In the genomic region with DNA sequence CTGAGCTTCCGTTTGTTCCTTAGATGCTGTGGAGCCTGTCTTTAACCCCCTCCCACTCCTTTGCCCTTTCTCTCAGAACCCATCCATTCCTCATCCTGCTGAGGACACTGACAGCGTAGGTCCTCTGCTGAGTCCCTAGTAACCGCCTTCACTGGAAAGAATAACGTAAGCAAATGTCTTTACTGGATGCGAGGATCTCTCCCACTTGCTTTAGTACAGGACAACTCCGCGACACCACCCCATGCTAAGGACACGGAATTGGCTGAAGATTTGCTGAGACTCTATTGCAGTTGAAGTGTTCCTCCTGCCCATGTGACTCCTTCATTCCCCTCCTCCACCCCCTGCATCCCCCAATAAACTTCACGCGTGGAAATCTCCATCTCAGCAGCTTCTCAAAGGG, we compare ENCODE assay signal across 22 mouse cellular contexts. TPM values are rescaled to one million over a fixed set of nuclear protein-coding genes. Genes with fewer than 3 reads are reported as not detected.
DNase-seq lines count a peak whose midpoint lies in the region; ATAC-seq and TF ChIP-seq lines count a peak whose summit lies in the region.
"Had no signal": no experiment of that assay in that cellular context is flagged by ENCODE, and none has a peak within 500 bp of the region (broad histone marks: within the 10 kb centered on the region; RNA-seq: fewer than 3 reads in every experiment).

No protein-coding gene starts in this region.

- ATAC-seq in hindbrain, postnatal 0 days = no peak
- no peak for ATAC-seq in hindbrain, embryonic 11.5 days (ENCODE audit: low FRiP score)
- no peak for ATAC-seq in kidney, embryonic 16.5 days (ENCODE audit: low FRiP score, low TSS enrichment)
- ATAC-seq in lung, postnatal 0 days = peak; percentile 51
- ATAC-seq: CD4-positive, CD25-positive, alpha-beta regulatory T cell, adult 4 months; forebrain, embryonic 14.5 days; forebrain, postnatal 0 days had no signal

- DNase-seq in hindbrain, postnatal 0 days (ENCODE audit: low spot score) = no peak
- no peak for DNase-seq in hindbrain, embryonic 11.5 days (ENCODE audit: low spot score)
- DNase-seq in kidney, postnatal 36 days = no peak
- DNase-seq in lung, postnatal 0 days (ENCODE audit: low spot score) = peak; percentile 72
- no peak for DNase-seq in lung, postnatal 36 days
- DNase-seq: cerebellum, adult 11 months; cerebellum, adult 2 months; cerebellum, adult 9-11 months; cerebellum, postnatal 25 days; forebrain, postnatal 0 days; gastrocnemius, adult 2 months; gastrocnemius, postnatal 14 days; heart, postnatal 10 days; heart, postnatal 36 days had no signal

- H3K4me1 ChIP-seq in hindbrain, postnatal 0 days (ENCODE audit: insufficient read depth, low read length) = peaks cover 7% of the 10 kb centered on the region; the same call in 1 of the 2 replicates
- peaks cover 2% of the 10 kb centered on the region; the same call in 1 of the 2 replicates for H3K4me1 ChIP-seq in hindbrain, embryonic 11.5 days (replicated peaks; ENCODE audit: control insufficient read depth, insufficient read depth, low read length)
- H3K4me1 ChIP-seq in kidney, embryonic 16.5 days (ENCODE audit: insufficient read depth, low read length) = peaks cover 19% of the 10 kb centered on the region
- peaks cover 7% of the 10 kb centered on the region; the same call in 1 of the 2 replicates for H3K4me1 ChIP-seq in lung, postnatal 0 days (ENCODE audit: insufficient read depth, low read depth, low read length)

- H3K27ac ChIP-seq in hindbrain, postnatal 0 days = no peak overlapping the region
- no peak overlapping the region for H3K27ac ChIP-seq in hindbrain, embryonic 11.5 days (ENCODE audit: low read depth, low read length)
- no peak overlapping the region for H3K27ac ChIP-seq in kidney, embryonic 16.5 days (ENCODE audit: low read length)
- H3K27ac ChIP-seq in lung, postnatal 0 days (ENCODE audit: low read length) = no peak overlapping the region
- H3K27ac ChIP-seq: embryonic facial prominence, embryonic 12.5 days; embryonic facial prominence, embryonic 15.5 days; gastrocnemius, adult 2 months; heart, embryonic 15.5 days; hindbrain, embryonic 13.5 days had no signal

- no peaks in the 10 kb centered on the region for H3K36me3 ChIP-seq in hindbrain, postnatal 0 days (ENCODE audit: insufficient read depth, low read length)
- no peaks in the 10 kb centered on the region for H3K36me3 ChIP-seq in hindbrain, embryonic 11.5 days (ENCODE audit: control insufficient read depth, insufficient read depth, low read length)
- no peaks in the 10 kb centered on the region for H3K36me3 ChIP-seq in kidney, embryonic 16.5 days (ENCODE audit: insufficient read depth, low read length)
- H3K36me3 ChIP-seq in lung, postnatal 0 days (ENCODE audit: insufficient read depth, low read length) = no peaks in the 10 kb centered on the region
- H3K36me3 ChIP-seq: embryonic facial prominence, embryonic 12.5 days; embryonic facial prominence, embryonic 15.5 days; heart, embryonic 12.5 days; heart, embryonic 15.5 days; hindbrain, embryonic 13.5 days had no signal

- H3K9ac ChIP-seq in hindbrain, postnatal 0 days (replicated peaks; ENCODE audit: low read length) = no peak overlapping the region
- H3K9ac ChIP-seq in hindbrain, embryonic 11.5 days (ENCODE audit: low read depth, low read length) = no peak overlapping the region
- H3K9ac ChIP-seq in kidney, embryonic 16.5 days (replicated peaks; ENCODE audit: low read length) = no peak overlapping the region
- H3K9ac ChIP-seq in lung, postnatal 0 days (replicated peaks; ENCODE audit: low read depth) = no peak overlapping the region
- H3K9ac ChIP-seq: embryonic facial prominence, embryonic 12.5 days; embryonic facial prominence, embryonic 15.5 days; forebrain, postnatal 0 days; heart, embryonic 12.5 days; heart, embryonic 15.5 days; hindbrain, embryonic 13.5 days had no signal

- 31% methylated on average over 10 of the region's 10 CpGs for WGBS in hindbrain, postnatal 0 days
- WGBS in hindbrain, embryonic 11.5 days = 51% methylated on average over 10 of the region's 10 CpGs
- 29% methylated on average over 10 of the region's 10 CpGs for WGBS in kidney, embryonic 16.5 days
- 36% methylated on average over 10 of the region's 10 CpGs for WGBS in lung, postnatal 0 days

- no peak overlapping the region for H3K4me3 ChIP-seq in hindbrain, postnatal 0 days (ENCODE audit: low read length)
- H3K4me3 ChIP-seq in hindbrain, embryonic 11.5 days (ENCODE audit: low read depth, low read length) = no peak overlapping the region
- H3K4me3 ChIP-seq in kidney, embryonic 16.5 days (ENCODE audit: low read length) = no peak overlapping the region
- H3K4me3 ChIP-seq in lung, postnatal 0 days (ENCODE audit: low read depth, low read length) = no peak overlapping the region
- H3K4me3 ChIP-seq: embryonic facial prominence, embryonic 12.5 days; embryonic facial prominence, embryonic 15.5 days; gastrocnemius, adult 2 months; heart, embryonic 12.5 days; heart, embryonic 15.5 days; hindbrain, embryonic 13.5 days had no signal

- no peaks in the 10 kb centered on the region for H3K27me3 ChIP-seq in hindbrain, postnatal 0 days (ENCODE audit: insufficient read depth, low read length)
- no peaks in the 10 kb centered on the region for H3K27me3 ChIP-seq in hindbrain, embryonic 11.5 days (ENCODE audit: control insufficient read depth, insufficient read depth, low read length)
- H3K27me3 ChIP-seq in kidney, embryonic 16.5 days (ENCODE audit: insufficient read depth, low read length) = 0 out of 2 replicates have a peak, but pooled peaks cover 7% of the 10 kb centered on the region
- 0 out of 2 replicates have a peak, but pooled peaks cover 3% of the 10 kb centered on the region for H3K27me3 ChIP-seq in lung, postnatal 0 days (replicated peaks; ENCODE audit: insufficient read depth, low read length)

- no peak for TF ChIP-seq EP300 in lung, postnatal 0 days (IDR thresholded peaks at IDR 0.05)

- TF ChIP-seq CTCF in hindbrain, postnatal 0 days (IDR thresholded peaks at IDR 0.05; ENCODE audit: low read depth) = no peak
- TF ChIP-seq CTCF in lung, postnatal 0 days (IDR thresholded peaks at IDR 0.05) = no peak

- H3K9me3 ChIP-seq in hindbrain, postnatal 0 days (ENCODE audit: low read length) = no peaks in the 10 kb centered on the region
- no peaks in the 10 kb centered on the region for H3K9me3 ChIP-seq in hindbrain, embryonic 11.5 days (ENCODE audit: control insufficient read depth, low read length)
- peaks cover 5% of the 10 kb centered on the region; the same call in 1 of the 2 replicates for H3K9me3 ChIP-seq in kidney, embryonic 16.5 days (ENCODE audit: low read length)
- H3K9me3 ChIP-seq in lung, postnatal 0 days (ENCODE audit: low read length) = no peaks in the 10 kb centered on the region
- H3K9me3 ChIP-seq: embryonic facial prominence, embryonic 15.5 days; heart, embryonic 15.5 days; hindbrain, embryonic 13.5 days had no signal

- peak overlapping the region; percentile 24; the same call in 1 of the 2 replicates for H3K4me2 ChIP-seq in hindbrain, postnatal 0 days (ENCODE audit: low read depth, low read length)
- no peak overlapping the region for H3K4me2 ChIP-seq in hindbrain, embryonic 11.5 days (replicated peaks; ENCODE audit: low read depth, low read length)
- H3K4me2 ChIP-seq in kidney, embryonic 16.5 days (replicated peaks; ENCODE audit: low read depth, low read length) = peak overlapping the region; percentile 17; the same call in 1 of the 2 replicates
- no peak overlapping the region for H3K4me2 ChIP-seq in lung, postnatal 0 days (replicated peaks; ENCODE audit: low read depth, low read length)
- H3K4me2 ChIP-seq: embryonic facial prominence, embryonic 12.5 days; embryonic facial prominence, embryonic 15.5 days; heart, embryonic 12.5 days; heart, embryonic 15.5 days; hindbrain, embryonic 13.5 days had no signal

RNA-seq across cellular contexts. Expression of gene Intu, which starts 3.9 kb away (rescaled TPM):
- total RNA-seq in hindbrain, postnatal 0 days (2014; rRNA removed) = 6.3 and 6.6 TPM in 2 replicates
- 2.5 and 3.0 TPM in 2 replicates for polyA plus RNA-seq in hindbrain, postnatal 0 days (2015; fragmentation: Nextera tagmentation; extraction: Ambion mirVana)
- polyA plus RNA-seq in hindbrain, embryonic 11.5 days (2014; fragmentation: Nextera tagmentation; extraction: Ambion mirVana) = 8.5 and 9.1 TPM in 2 replicates
- polyA plus RNA-seq in kidney, embryonic 16.5 days (2015; fragmentation: Nextera tagmentation; extraction: Ambion mirVana) = 3.1 and 3.5 TPM in 2 replicates
- polyA plus RNA-seq in lung, postnatal 0 days (2015; fragmentation: Nextera tagmentation; extraction: Ambion mirVana) = 1.1 and 1.8 TPM in 2 replicates

Comparison
In these comparisons a context has a peak if more than half of its experiments do, and no peak if none do; other contexts are left out.
1. H3K4me2 ChIP-seq: peak in hindbrain, postnatal 0 days (single experiment) and kidney, embryonic 16.5 days (single experiment); none in hindbrain, embryonic 11.5 days (single experiment) and lung, postnatal 0 days (single experiment).